Mouse (Mus musculus): ENCODE measurements around the gene Tcp11l2.

- no peak for TF ChIP-seq CTCF (IDR thresholded peaks at IDR 0.05; ENCODE audit: low read depth)
- no peak for TF ChIP-seq EP300 (IDR thresholded peaks at IDR 0.05; ENCODE audit: low read depth)
Observed at GRCm38 (mm10) chr10:84527631-84528030, 48.8 kb upstream of the Tcp11l2 start.

All from heart, postnatal 0 days (tissue).